Mouse (Mus musculus): ENCODE results near the gene Tmcc3. TPM values are rescaled to one million over a fixed set of nuclear protein-coding genes. Genes with fewer than 3 reads are reported as not detected.

Gene Tmcc3
- total RNA-seq, 2 experiments from 2014 or later, result 0.24 TPM; not detected in 1

DNA sequence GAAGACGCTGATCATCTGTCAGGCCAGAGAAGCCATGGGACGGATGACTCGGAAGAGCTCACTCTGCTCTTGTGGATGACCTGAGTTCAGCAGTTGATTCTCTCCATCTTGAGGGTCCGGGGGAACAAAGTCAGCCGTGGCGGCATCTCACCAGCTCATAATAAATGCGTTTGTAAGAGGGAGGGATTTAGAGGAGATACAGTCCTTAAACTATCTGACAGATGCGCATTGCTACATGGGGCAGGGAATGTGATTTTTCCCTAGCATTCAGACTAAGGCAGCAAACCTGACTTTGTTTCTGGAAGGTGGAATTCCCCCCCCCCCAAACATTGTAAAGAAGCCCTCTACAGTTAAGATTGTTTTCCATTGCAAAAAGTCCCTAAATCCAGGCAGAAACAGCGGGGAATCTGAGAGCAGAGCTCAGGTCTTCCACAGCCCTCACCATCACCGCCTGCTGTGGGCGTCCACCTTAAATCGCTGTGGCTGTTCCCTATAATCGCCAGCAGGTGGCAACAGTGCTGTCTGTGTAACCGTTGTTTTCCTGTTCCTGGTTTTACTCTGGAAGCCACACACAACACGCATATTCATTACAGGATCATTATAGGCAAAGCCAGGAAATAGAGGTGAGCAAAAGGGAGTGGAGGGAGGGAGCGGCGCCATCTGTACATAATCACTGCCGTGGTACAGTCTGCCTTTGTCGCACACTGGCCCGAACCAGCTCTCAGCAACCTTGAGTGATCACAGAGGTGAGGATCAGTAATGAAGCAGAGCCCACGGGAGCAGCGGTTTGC, 96.8 kb downstream of the Tmcc3 start:
- peak; percentile 94 for ATAC-seq (replicated peaks; ENCODE audit: low FRiP score, low TSS enrichment, poor library complexity, severe bottlenecking)

GRCm38 (mm10) chr10:94409661-94410060, 97.9 kb downstream of the Tmcc3 start:
- no peak for ATAC-seq (replicated peaks; ENCODE audit: low FRiP score, low TSS enrichment, poor library complexity, severe bottlenecking)

- ATAC-seq (replicated peaks; ENCODE audit: low FRiP score, low TSS enrichment, poor library complexity, severe bottlenecking), result no peak
These were observed 99.8 kb downstream of the Tmcc3 start for GRCm38 (mm10) chr10:94411594-94411993.

DNA sequence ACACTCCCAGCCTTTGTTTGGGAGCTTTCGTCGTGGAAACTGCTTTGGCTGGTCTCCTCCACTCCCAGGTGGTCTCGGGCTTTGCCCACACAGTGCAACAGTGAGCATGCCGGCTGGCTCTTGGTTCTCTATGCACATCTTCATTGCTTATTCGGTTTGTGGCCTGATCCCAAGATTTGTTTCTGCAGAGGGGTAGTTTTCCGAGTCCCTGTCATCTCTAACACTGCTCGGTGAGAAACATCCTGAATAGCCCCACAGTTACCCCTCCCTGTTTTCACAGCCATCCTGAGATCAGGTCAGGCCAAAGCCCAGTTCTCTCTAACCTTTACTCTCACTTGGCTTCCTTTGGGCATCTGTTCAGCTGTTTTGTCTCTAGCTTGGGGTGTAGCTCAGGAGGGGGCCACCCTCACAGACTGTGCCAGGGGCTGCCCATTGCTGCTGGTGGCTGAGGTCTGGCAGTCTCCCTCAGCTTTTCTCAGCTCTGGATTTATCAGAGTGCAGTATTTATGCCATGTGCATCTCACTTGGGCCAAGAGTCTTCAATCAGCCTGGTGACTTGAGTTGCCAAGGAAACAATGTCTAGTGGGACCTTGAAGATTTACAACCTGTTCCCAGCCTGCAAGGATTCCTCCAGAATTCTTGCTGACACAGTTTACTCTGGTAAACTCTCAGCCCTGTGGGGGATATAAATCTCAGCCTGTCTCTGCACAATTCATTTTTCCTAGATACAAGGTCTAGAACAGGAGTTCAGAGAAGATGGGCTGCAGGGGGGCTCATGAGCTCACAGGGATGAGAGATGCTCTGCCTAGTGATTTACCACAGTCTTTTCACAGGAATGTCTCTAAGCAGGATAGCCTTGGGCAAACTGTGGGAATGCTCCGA, 102.3 kb downstream of the Tmcc3 start:
- ATAC-seq (replicated peaks; ENCODE audit: low FRiP score, low TSS enrichment, poor library complexity, severe bottlenecking), result no peak

DNA sequence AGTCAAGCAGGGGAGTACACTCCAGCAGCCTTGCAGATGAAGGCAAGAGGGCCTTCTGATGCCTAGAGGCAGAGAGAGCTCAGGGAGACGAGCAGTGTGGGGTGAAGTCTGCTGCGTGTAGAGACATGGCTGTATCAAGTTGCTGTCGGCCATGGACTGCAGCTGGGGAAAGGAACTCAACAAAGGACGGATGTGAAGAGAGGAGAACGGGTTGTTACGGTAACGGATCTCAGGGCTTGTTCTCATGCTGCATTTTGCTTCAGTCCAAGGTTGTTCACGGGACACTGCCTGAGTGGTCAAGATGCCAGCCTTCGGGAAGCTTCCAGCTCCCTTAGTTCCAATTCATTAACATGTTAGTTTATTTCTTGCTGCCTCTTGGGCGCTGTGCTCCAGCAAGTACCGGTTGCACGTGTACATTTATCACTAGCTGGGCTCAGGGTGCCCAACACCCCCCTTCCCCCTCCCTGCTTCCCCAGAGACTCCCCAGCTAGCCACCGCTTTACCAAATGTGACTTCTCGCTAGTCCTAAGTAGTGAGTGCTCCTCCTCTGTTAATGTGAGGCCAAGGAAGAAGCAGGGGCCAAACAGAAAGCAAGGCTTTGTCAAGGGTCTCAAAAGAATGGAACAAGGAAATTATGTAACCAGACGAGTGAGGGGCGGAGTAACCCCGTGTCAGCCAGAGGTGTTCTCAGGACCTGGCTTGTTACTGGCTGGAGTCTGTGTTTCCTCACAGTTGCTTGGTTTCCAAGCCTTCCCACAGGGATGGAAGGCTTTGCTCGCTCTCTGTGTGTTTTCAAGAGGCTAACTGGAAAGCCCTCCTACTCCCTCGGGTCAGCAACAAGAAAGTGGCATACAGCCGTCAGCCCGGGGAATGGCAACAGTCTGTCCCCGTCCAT, 104.4 kb downstream of the Tmcc3 start:
- no peak for ATAC-seq (replicated peaks; ENCODE audit: low FRiP score, low TSS enrichment, poor library complexity, severe bottlenecking)

DNA sequence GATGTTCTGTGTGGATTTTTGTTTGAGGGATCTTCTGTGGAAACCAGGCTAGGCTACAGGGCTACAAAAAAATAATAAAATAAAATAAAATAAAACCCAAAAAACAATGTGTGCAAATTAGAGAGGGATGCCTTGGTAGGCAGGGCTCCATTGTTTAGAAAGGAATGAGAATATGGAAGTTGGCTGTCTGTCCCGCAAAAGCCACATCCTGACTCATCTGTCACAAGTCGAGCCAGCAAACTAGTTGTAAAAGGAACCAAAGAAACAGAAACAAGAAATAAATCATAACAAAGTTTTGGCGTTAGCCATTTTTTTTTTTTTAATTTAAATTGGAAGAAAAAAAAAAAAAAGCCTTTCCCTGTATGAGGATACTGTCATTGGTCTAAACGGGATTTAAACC, 105.9 kb downstream of the Tmcc3 start:
- no peak for ATAC-seq (replicated peaks; ENCODE audit: low FRiP score, low TSS enrichment, poor library complexity, severe bottlenecking)

DNA sequence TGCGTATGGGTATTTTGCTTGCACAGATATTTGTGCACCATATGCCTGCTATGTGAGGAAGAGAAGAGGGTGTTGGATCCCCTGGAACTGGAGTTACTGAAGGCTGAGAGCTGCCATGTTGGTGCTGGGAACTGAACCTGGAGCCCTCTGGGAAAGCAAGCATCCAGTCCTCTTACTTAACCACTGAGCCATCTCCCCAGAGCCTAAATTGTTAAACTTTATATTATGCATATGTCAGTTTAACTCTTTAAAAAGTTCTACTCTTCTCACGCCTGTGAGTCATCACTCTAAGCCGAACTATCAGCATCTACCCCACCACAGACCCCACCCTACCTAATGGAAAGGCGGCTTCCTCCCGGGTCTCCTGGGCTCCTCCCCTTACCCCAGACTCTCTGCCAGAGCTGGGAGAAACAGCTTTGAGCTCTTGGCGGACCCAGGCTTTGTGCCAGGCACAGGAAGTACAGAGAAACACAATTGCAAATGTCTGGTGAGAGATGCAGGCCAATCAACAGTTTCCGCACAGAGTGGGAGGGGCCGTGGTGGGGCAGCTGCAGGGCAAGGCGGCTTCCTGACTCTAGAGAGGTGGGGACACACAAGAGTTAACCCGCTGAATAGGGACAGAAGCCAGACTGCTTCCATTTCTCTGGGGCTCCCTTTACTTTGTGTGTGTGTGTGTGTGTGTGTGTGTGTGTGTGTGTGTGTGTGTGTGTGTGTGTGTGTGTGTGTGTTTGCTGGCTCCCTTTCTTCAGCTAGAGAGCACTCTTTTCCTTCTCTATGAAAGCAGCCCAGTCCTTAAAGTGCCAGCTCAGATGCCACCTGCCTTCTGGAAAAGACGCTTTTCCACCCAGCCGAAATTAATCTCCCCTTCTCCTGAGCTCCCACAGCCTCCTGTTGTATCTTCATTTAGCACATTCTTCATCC, 114.5 kb downstream of the Tmcc3 start:
- ATAC-seq (replicated peaks; ENCODE audit: low FRiP score, low TSS enrichment, poor library complexity, severe bottlenecking), result peak; percentile 97

GRCm38 (mm10) chr10:94426921-94427270, 115.1 kb downstream of the Tmcc3 start:
- ATAC-seq (replicated peaks; ENCODE audit: low FRiP score, low TSS enrichment, poor library complexity, severe bottlenecking), result no peak

- ATAC-seq (replicated peaks; ENCODE audit: low FRiP score, low TSS enrichment, poor library complexity, severe bottlenecking), result no peak
These were observed 116.6 kb downstream of the Tmcc3 start for GRCm38 (mm10) chr10:94428186-94428942.

DNA sequence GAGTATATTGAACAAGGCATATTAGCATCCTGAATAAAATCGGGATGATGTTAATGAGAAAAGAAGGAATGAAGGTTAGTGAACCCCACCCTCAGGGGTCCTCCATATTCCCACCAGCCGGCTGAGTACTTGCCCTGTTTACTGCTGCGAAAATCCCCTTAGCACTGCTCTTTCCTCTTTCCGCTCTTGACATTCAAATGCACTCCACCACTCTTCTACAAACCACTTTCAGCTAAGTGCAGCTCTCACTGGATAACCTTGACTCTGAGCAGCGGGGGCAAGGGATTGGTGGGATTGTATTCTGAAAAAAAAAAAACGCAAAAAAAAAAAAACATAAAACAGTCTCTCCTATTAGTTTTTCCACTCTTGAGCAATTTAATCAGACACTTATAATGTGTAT, 118.8 kb downstream of the Tmcc3 start:
- no peak for ATAC-seq (replicated peaks; ENCODE audit: low FRiP score, low TSS enrichment, poor library complexity, severe bottlenecking)

DNA sequence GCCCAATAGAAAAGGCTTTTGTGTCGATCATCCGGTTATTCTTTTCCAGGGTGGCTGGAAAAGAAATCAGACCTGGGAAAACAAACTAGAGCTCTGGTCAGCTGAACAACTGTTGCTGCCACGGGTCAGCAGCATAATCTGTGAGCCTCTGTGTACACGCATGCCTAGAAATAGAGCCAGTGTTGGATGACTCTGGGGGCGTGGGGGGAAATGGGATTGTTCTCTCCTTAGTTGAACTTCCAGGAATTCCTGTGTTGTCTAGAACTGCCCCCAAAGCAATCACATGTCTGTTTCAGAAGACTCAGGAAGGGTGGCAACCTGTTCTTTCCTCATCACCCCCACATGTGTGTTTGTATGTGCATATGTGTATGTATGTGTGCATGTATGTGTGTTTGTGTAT, 121.2 kb downstream of the Tmcc3 start:
- no peak for ATAC-seq (replicated peaks; ENCODE audit: low FRiP score, low TSS enrichment, poor library complexity, severe bottlenecking)

DNA sequence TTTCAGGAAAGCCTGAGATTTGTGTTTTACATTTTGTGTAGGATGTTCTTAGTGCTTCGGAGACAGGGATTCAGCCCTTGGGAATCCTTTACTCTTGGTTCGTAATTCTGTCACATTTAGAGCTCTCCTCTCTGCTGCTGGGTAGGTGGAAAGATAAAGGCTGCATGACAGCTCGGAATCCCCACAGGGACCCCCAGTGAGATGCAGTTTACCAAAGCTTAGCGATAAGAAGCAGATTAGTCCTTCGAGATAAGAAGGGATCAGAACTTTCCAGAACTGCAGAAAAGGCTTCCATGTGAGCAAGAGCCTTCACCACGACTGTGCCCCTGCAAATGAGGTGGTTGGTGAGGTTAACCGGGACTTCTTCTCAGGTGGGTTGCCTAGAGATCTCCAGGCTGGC, 122.2 kb downstream of the Tmcc3 start:
- ATAC-seq (replicated peaks; ENCODE audit: low FRiP score, low TSS enrichment, poor library complexity, severe bottlenecking), result no peak

GRCm38 (mm10) chr10:94442725-94443124, 131.0 kb downstream of the Tmcc3 start:
- no peak for ATAC-seq (replicated peaks; ENCODE audit: low FRiP score, low TSS enrichment, poor library complexity, severe bottlenecking)

DNA sequence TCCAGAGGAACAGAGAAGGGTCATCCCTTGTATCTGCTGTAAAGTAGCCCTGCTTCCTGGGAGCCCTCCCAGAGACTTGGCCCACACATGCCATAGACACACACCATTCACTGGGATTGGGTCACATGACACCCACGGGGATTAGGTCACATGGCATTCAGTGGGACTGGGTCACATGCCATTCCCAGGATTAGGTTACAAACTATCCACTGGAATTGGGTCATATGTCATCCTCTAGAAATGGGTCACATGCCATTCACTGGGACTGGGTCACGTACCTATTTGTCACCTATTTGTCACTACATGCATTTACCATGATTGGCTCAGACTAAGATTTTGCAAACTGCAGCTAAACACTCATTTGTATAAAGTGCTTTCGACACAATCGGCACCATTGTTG, 131.7 kb downstream of the Tmcc3 start:
- no peak for ATAC-seq (replicated peaks; ENCODE audit: low FRiP score, low TSS enrichment, poor library complexity, severe bottlenecking)

DNA sequence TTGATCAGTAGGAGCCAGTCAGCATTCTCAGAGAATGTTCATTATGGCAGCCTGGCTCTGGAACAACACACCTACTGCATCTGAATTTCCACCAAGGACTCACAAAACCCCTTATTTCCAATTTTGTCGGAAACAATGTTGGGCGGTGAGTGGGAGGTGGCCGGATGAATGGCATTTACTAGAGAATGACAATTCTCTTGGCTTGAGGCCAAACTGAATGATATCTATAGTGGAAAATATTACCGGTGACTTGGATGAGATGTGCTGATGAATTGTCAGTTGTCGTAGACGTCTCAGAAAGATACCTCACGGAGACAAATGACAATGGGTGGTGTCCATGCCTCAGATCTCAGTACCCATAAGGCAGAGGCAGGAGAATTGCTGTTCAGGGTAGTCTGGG, 133.4 kb downstream of the Tmcc3 start:
- ATAC-seq (replicated peaks; ENCODE audit: low FRiP score, low TSS enrichment, poor library complexity, severe bottlenecking), result no peak

DNA sequence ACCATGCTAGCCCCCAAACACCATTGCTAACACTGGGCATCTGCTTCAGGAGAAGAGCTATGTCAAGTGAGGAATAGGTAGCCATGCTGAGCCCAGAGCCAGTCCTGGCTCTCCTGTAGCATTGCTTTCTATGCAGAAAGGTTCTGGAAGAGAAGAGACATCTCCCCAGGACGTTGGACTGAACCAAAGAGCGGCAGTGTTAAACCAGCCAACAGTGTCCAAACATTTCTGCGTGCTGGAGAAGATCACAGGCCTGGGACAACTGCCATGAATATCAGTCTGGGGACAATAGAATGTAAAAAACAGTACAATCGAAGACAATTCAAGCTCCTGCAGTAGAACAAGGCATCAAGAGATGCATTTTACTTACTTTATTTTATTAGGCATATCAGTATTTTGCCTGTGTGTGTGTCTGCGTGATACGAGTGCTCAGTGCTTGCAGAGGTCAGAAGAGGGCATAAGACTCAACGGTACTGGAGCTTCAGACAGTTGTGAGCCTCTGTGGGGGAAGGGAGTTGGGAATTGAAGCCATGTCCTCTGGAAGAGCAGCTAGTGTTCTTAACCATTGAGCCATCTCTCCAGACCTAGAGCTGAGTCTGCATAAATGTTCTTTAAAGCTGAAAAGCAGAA, 134.7 kb downstream of the Tmcc3 start:
- ATAC-seq (replicated peaks; ENCODE audit: low FRiP score, low TSS enrichment, poor library complexity, severe bottlenecking), result no peak

DNA sequence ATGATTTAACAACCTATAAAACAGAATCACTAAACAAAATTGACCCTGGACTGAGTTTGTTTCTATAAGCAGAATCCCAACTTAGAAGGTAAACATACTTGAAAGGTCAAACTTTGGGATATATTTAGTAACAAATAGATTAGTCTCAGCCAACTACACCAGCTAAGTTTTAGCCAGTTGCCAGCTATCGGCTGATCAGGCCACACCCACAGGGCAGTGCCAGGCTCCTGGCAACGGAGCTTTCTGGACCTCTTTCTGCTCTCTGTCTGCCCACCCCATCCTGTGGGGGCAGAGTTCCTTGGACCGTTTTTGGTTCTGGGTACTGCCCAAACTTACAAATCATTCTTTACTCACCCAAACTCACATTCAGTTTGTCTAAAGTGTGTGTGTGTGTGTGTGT, 137.9 kb downstream of the Tmcc3 start:
- peak; percentile 93 for ATAC-seq (replicated peaks; ENCODE audit: low FRiP score, low TSS enrichment, poor library complexity, severe bottlenecking)

GRCm38 (mm10) chr10:94450781-94451180, 139.0 kb downstream of the Tmcc3 start:
- ATAC-seq (replicated peaks; ENCODE audit: low FRiP score, low TSS enrichment, poor library complexity, severe bottlenecking), result no peak

Data from megakaryocyte-erythroid progenitor cell, adult 5-6 weeks (primary cell).